Mouse (Mus musculus): ENCODE data around the gene Atg4c. TPM values are rescaled to one million over a fixed set of nuclear protein-coding genes. Genes with fewer than 3 reads are reported as not detected.
A peak's percentile ranks its signal among the peaks of the same experiment; 100 is the strongest.

Atg4c gene
- total and polyA plus RNA-seq, 2 experiments from 2014 or later = 6.2 to 15.2 TPM

- TF ChIP-seq EP300 (IDR thresholded peaks at IDR 0.05; ENCODE audit: low read depth) (no peak), CTCF (IDR thresholded peaks at IDR 0.05; ENCODE audit: low read depth) (no peak)
- Histone ChIP-seq H3K36me3 (replicated peaks; ENCODE audit: control insufficient read depth, insufficient read depth, low read length) (no peaks in the 10 kb centered on the region), H3K4me2 (ENCODE audit: low read depth, low read length) (no peak overlapping the region), H3K4me1 (ENCODE audit: control insufficient read depth, insufficient read depth) (no peaks in the 10 kb centered on the region), H3K27ac (ENCODE audit: low read depth) (no peak overlapping the region), H3K9me3 (replicated peaks; ENCODE audit: control insufficient read depth, low read length) (no peaks in the 10 kb centered on the region), H3K4me3 (ENCODE audit: low read depth, low read length) (no peak overlapping the region), H3K9ac (replicated peaks; ENCODE audit: low read depth, low read length) (no peak overlapping the region), H3K27me3 (ENCODE audit: control insufficient read depth, insufficient read depth, low read length) (no peaks in the 10 kb centered on the region)
- DNase-seq (ENCODE audit: low spot score) (no peak), ATAC-seq (ENCODE audit: insufficient read depth, low read depth) (no peak)
- 77% methylated on average over 10 of the region's 10 CpGs for WGBS
Measured at GRCm38 (mm10) chr4:99289286-99289685, 95.6 kb downstream of the Atg4c start.

GRCm38 (mm10) chr4:99298676-99299075, 104.9 kb downstream of the Atg4c start:
- Histone ChIP-seq H3K4me3 (ENCODE audit: low read depth, low read length) (no peak overlapping the region), H3K27ac (ENCODE audit: low read depth) (no peak overlapping the region), H3K9me3 (replicated peaks; ENCODE audit: control insufficient read depth, low read length) (0 out of 2 replicates have a peak, but pooled peaks cover 6% of the 10 kb centered on the region), H3K9ac (replicated peaks; ENCODE audit: low read depth, low read length) (no peak overlapping the region), H3K4me2 (ENCODE audit: low read depth, low read length) (no peak overlapping the region), H3K27me3 (ENCODE audit: control insufficient read depth, insufficient read depth, low read length) (no peaks in the 10 kb centered on the region), H3K4me1 (ENCODE audit: control insufficient read depth, insufficient read depth) (no peaks in the 10 kb centered on the region), H3K36me3 (replicated peaks; ENCODE audit: control insufficient read depth, insufficient read depth, low read length) (no peaks in the 10 kb centered on the region)
- DNase-seq (ENCODE audit: low spot score) (peak; percentile 30), ATAC-seq (ENCODE audit: insufficient read depth, low read depth) (no peak)
- 11% methylated on average over 4 of the region's 4 CpGs for WGBS
- TF ChIP-seq EP300 (IDR thresholded peaks at IDR 0.05; ENCODE audit: low read depth) = no peak
- TF ChIP-seq CTCF (IDR thresholded peaks at IDR 0.05; ENCODE audit: low read depth) = peak; percentile 79

DNA sequence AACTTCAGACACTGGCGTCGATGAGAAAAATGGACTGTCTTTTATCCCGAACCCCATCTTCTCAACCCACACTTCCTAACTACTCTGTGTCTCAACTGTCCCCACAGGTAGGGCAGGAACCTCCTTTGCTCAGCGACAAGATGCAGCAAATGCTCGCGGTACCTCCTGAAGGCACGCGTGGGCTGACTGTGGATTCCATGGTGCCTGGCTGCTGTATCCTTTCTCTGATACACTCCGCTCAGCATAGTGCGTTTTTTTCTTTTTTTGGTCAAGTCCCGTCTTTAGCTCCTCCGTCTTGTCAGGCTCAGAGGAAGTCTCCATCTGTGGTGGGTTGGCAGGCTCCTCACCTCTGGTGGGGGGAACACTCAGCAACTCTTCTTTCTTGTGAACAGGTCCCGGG, 111.1 kb downstream of the Atg4c start:
- no peak overlapping the region for H3K27ac ChIP-seq (ENCODE audit: low read depth)
- H3K4me2 ChIP-seq (ENCODE audit: low read depth, low read length) = no peak overlapping the region
- H3K36me3 ChIP-seq (replicated peaks; ENCODE audit: control insufficient read depth, insufficient read depth, low read length) = no peaks in the 10 kb centered on the region
- DNase-seq (ENCODE audit: low spot score) (no peak), ATAC-seq (ENCODE audit: insufficient read depth, low read depth) (no peak)
- H3K9ac ChIP-seq (replicated peaks; ENCODE audit: low read depth, low read length) = no peak overlapping the region
- H3K9me3 ChIP-seq (replicated peaks; ENCODE audit: control insufficient read depth, low read length) = 0 out of 2 replicates have a peak, but pooled peaks cover 6% of the 10 kb centered on the region
- H3K4me3 ChIP-seq (ENCODE audit: low read depth, low read length) = no peak overlapping the region
- H3K4me1 ChIP-seq (ENCODE audit: control insufficient read depth, insufficient read depth) = no peaks in the 10 kb centered on the region
- 85% methylated on average over 13 of the region's 13 CpGs for WGBS
- TF ChIP-seq CTCF (IDR thresholded peaks at IDR 0.05; ENCODE audit: low read depth) = no peak
- TF ChIP-seq EP300 (IDR thresholded peaks at IDR 0.05; ENCODE audit: low read depth) = no peak
- no peaks in the 10 kb centered on the region for H3K27me3 ChIP-seq (ENCODE audit: control insufficient read depth, insufficient read depth, low read length)

Other genes starting within 250 kb of the Atg4c start
- gene Angptl3, start 163.0 kb upstream of the Atg4c start, total RNA-seq (2014; rRNA removed; ENCODE audit: low replicate concordance) = 0.66 TPM in 1 of 2 replicates, not detected in the other
- 1.6 and 1.7 TPM in 2 replicates for gene Angptl3, start 163.0 kb upstream of the Atg4c start, polyA plus RNA-seq (2015; fragmentation: Nextera tagmentation; extraction: Ambion mirVana)
- 17.4 and 19.7 TPM in 2 replicates for gene Dock7, start 73.0 kb upstream of the Atg4c start, total RNA-seq (2014; rRNA removed; ENCODE audit: low replicate concordance)
- 10.2 and 11.5 TPM in 2 replicates for gene Dock7, start 73.0 kb upstream of the Atg4c start, polyA plus RNA-seq (2015; fragmentation: Nextera tagmentation; extraction: Ambion mirVana)
- gene Gm12689, start 102.0 kb downstream of the Atg4c start, total RNA-seq (2014; rRNA removed; ENCODE audit: low replicate concordance) = not detected in 2 replicates
- gene Gm12689, start 102.0 kb downstream of the Atg4c start, polyA plus RNA-seq (2015; fragmentation: Nextera tagmentation; extraction: Ambion mirVana) = not detected in 2 replicates